Mouse (Mus musculus): ENCODE data around the gene Hsf2bp.

The Hsf2bp gene

GRCm38 (mm10) chr17:32034322-32034721 is 1.8 kb downstream of the Hsf2bp start:
- DNase-seq (ENCODE audit: inconsistent ontology term): no peak

DNA sequence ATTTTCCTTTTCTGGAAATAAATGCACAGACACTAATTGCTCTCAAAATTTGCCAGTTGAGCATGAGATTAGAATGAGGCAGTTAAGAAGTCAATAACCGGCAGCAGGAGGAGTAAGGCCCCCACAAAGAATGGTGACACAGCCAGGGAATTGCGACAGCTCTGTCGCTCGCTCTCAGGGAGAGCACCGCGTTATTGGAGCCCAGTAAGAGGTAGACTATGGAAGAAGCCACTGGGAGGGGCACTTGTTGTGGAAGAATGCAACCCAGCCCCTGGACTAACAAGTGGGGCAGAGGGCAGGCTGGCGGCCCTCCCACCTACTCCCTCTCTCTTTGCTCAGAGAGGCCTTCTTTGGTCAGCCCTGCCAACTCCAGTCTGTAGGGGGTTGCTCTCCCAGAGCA is 4.5 kb downstream of the Hsf2bp start:
- peak; percentile 15 for DNase-seq (ENCODE audit: inconsistent ontology term)

DNA sequence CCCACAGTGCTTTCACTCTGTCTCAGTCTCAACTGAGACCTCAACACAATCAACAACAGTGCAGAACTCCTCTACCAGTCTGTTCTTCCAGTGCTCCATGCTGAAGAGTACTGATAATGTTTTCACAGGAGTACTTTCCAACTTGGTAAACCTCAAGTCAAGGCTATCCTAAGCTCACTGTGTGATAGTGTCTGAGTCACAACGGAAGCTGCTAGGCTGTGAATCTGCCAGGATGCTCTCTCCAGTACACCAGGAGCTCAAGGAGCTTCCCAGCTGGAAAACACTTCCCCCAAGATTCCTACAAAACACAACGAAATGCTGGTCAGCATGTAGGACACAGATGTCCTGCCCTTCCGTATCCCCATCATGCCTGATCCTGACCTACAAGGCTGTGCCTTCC is 7.8 kb downstream of the Hsf2bp start:
- no peak for DNase-seq (ENCODE audit: inconsistent ontology term)

- DNase-seq (ENCODE audit: inconsistent ontology term): no peak
Measured at GRCm38 (mm10) chr17:32027666-32028065, 8.5 kb downstream of the Hsf2bp start.

GRCm38 (mm10) chr17:32025386-32025785 is 10.8 kb downstream of the Hsf2bp start:
- DNase-seq (ENCODE audit: inconsistent ontology term): peak; percentile 54

- no peak for DNase-seq (ENCODE audit: inconsistent ontology term)
Measured at GRCm38 (mm10) chr17:32024671-32025073, 11.5 kb downstream of the Hsf2bp start.

DNA sequence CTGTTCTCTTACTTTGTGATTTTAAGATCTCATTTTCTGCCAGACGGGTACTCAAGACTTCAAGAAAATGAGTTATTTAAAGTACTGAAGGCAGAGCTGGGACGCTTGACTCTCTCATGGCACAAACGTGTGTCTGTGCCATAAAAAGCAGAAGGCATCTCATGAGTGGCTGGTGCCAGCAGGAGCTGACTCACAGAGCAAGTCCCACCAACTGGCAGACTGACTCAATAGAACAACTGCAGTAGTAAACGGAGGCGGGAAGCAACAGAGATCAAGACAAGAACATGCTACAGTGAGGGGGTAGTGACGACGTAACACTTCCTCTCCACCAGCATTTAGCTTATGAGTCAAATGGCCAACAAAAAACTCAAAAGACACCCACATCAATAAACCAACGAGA is 13.1 kb downstream of the Hsf2bp start:
- DNase-seq (ENCODE audit: inconsistent ontology term): no peak

DNA sequence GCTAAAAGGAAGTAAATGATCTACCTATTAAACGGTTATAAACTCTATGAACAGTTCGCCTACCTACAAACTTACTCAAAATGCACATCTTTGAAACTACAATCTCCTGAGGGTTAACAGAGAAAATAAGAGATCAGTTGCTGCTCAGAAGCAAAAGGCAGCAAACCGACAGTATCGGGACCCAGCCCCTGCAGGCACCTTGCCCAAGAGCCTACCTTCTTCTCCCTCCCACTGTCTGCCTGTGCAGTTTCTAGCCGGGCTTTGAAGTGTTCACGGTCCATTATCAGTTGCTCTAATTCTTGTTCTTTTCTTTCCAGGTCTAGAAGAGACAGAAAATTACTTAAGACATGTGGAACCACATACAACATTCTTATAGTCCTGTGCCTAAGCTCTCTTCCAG is 13.6 kb downstream of the Hsf2bp start:
- no peak for DNase-seq (ENCODE audit: inconsistent ontology term)

DNA sequence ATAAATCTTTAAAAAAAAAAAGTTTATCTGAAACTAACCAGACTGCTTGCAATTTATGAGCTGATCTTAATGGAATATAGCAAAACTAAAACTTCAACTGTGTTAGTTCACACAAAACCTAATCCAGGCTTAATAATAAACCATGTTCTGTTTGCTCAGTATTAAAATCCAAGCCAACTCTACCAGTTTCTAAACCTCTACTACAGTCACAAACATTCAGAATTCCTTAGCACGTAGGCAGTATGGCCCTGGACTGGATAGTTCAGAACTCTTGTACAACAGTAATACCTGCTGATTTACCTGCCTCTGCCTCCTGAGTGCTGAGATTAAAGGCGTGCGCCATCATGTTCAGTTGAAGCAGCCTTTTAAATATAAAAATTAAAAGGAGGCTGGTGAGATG is 14.2 kb downstream of the Hsf2bp start:
- no peak for DNase-seq (ENCODE audit: inconsistent ontology term)

- DNase-seq (ENCODE audit: inconsistent ontology term): peak; percentile 31
Measured at GRCm38 (mm10) chr17:32018127-32018894, 17.8 kb downstream of the Hsf2bp start.

GRCm38 (mm10) chr17:32016481-32016880 is 19.7 kb downstream of the Hsf2bp start:
- no peak for DNase-seq (ENCODE audit: inconsistent ontology term)

GRCm38 (mm10) chr17:32013659-32014058 is 22.5 kb downstream of the Hsf2bp start:
- no peak for DNase-seq (ENCODE audit: inconsistent ontology term)

- no peak for DNase-seq (ENCODE audit: inconsistent ontology term)
Measured at GRCm38 (mm10) chr17:32012254-32012653, 23.9 kb downstream of the Hsf2bp start.

GRCm38 (mm10) chr17:32011694-32012093 is 24.5 kb downstream of the Hsf2bp start:
- DNase-seq (ENCODE audit: inconsistent ontology term): no peak

GRCm38 (mm10) chr17:32006800-32007199 is 29.3 kb downstream of the Hsf2bp start:
- DNase-seq (ENCODE audit: inconsistent ontology term): no peak

DNA sequence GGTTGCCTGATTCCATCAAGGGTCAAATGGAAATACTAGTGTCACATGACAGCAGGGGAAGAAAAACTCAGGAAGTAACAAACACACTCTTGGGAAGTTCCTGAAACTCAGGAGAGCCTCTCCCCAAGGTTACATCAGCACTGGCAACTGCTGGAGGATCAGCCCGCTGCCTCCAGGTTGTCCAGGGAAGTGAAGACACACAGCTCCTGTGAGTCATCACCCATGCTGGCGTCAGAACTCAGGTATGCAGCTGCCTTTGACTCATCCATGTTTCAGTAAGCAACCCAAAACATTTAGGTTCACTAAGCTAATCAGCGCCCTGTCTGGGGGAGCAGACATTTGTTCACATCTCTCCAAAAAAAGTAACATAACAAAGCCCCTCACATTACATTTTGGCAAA is 32.9 kb downstream of the Hsf2bp start:
- DNase-seq (ENCODE audit: inconsistent ontology term): no peak

- DNase-seq (ENCODE audit: inconsistent ontology term): no peak
Measured at GRCm38 (mm10) chr17:31998351-31998750, 37.8 kb downstream of the Hsf2bp start.

DNA sequence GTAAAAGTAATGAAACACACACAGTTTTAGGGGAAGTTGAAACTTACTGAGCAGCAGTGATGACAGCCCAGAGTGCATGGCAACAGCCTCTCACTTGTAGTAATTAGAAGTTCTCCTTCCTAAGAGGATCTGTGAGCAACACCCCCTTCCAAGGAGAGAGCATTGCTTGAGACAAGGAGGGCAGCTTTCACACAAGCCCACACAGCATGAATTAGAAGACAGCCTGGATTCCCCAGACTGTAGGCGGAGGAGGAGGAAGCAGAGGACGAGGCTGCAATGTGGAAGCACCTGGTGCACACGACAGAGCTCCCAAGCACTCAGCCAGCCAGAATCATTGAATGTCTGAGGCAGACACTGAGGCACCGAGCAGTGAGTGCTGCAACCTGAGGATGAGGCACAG is 39.8 kb downstream of the Hsf2bp start:
- no peak for DNase-seq (ENCODE audit: inconsistent ontology term)

- no peak for DNase-seq (ENCODE audit: inconsistent ontology term)
Measured at GRCm38 (mm10) chr17:31995784-31996183, 40.4 kb downstream of the Hsf2bp start.

DNA sequence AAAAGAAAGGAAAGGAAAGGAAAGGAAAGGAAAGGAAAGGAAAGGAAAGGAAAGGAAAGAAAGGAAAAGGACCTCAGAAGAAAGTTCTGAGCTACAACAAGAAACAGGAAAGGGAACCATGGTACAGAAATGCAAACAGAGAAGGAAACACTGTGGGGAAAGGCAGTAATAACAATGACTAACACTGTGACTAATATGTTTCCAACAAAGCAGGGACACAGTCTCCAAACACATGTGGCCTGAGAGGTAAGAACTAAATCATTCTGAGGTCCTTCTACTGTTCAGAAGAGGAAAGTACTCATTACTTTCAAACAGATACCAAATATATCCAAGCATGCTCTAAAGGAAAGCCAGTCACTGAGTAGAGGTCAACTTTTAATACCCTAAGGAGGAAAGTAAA is 42.0 kb downstream of the Hsf2bp start:
- DNase-seq (ENCODE audit: inconsistent ontology term): peak; percentile 45

DNA sequence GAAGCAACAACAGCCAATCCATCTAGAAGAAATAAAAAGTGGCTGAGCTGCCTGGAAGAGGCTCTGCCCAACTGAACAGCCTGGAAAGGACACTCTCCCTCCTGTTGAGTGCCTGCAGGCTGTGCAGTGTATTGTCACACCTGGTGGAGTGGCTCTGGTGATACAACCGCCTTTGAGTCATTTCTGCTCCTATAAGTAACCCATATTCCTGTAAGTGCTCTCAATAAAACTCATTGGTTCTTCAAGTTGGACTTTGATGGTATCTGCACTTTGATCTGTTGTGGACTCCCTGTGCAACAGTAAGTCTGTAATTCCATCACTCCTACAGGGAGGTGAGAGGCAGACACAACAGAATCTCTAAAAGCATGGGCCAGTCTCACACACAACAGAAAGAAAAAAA is 42.8 kb downstream of the Hsf2bp start:
- no peak for DNase-seq (ENCODE audit: inconsistent ontology term)

GRCm38 (mm10) chr17:31992004-31992403 is 44.1 kb downstream of the Hsf2bp start:
- peak; percentile 76 for DNase-seq (ENCODE audit: inconsistent ontology term)

DNA sequence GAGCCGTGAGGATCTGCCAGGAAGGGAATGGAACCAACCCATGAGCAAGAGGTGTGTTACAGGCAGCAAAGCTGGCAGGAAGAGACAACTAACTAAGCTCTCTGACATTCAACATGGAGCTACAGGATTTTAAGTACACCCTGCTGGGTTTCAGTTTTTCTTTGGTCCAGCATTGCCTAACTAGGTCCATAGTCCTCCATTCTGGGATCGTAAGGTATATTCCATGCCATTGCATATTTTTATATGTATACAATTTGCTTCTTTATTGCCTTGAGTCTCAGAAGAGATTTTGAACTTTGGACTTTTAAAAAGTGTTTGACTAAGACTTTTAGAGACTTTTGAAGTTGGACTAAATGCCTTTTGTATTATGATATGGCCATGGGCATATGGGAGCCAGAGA is 47.1 kb downstream of the Hsf2bp start:
- no peak for DNase-seq (ENCODE audit: inconsistent ontology term)

GRCm38 (mm10) chr17:31986915-31987314 is 49.2 kb downstream of the Hsf2bp start:
- DNase-seq (ENCODE audit: inconsistent ontology term): no peak
